Mouse (Mus musculus) adrenal gland, postnatal 36 days (tissue): ENCODE measurements at regions not wholly inside any gene's neighbourhood (a gene's known extent, or its start where the extent isn't known, plus 50 kb on each side); places are given as distances from the start of the nearest gene placed in this dataset.
A peak's percentile ranks its signal among the peaks of the same experiment; 100 is the strongest.

Source experiments
- DNase-seq, 2 experiments: peaks; one replicate each; pipeline ENCODE4 v3.0.0; 2021; ENCODE audit warnings: mixed read lengths in 1 of 2

DNA sequence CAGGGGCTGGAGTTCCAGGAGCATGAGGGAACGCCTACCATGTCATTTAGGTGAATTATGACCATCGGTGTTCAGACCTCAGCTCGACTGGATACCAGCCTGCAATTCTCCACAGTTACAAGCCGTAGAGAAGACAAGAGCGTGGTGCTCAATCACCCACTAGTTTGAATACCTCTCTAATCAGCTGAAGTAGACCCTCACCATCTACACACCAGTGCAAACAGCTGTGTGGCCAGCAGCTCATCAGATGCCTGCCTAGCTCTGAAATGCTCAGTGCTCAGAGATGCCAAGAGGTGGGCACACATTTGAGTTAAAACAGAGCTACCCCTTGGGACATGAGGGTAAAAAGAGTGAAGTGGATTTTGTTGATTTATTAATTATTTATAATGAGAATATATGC is 660.2 kb downstream of the Magi1 start:
- DNase-seq: no peak

DNA sequence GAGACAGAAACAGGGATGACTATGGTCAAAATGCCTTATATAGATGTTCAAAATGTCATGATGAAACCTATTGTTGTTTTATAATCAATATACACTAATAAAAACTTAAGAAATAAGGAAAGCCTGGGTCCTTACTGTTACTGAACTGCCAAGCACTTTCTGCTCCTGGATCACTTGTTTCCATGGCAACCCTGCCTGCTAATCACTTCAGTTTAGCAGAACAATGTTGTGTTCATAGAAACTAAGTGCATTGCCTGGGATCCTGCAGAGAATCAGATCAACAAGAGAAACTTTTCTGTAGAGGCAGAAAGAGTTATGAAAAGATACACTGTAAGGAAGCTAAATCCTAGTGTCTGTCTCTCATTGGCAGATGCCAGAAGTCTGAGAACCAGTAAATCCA is 666.8 kb downstream of the Magi1 start:
- DNase-seq: peak in 1 of 2 experiments; percentile 9

DNA sequence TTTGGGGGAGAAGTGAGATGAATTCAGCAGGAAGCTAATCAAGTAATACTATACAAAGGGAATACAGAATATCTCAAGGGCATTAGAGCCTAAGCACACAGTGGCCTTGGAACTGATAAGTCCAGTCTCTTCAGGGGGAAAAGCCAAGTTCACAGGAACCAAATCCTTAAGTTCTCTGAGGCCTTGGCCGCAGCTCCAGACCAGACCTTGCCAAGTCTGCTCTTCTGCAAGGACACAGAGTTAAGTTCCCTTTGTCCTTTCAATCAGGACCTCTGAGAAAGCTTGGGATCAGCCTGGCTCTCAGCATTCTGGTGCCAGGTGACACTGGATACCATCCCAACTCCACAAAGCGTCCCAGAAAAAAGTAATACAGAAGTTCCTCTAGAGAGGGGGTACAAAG is 657.1 kb upstream of the Adamts9 start:
- peak in 1 of 2 experiments; percentile 22 for DNase-seq

DNA sequence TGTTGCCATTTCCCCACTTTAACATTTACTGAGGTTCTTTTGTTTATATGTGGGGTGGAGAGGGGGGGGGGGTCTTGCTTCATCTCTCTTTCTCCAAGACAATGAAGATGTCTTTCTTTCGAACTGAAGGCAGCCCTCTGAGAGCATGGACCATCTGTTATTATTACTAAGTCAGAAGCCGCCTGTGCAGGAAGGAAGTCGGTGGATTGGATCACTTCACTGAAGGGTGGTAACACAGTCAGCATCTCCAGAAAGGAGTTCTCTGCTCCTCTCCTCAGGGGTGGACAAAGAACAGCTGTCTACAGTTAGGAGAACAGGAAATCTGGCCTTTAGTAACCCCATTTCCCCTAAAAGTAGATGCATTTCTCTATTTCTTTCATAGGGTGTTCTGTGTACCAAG is 656.1 kb upstream of the Adamts9 start:
- DNase-seq: no peak

DNA sequence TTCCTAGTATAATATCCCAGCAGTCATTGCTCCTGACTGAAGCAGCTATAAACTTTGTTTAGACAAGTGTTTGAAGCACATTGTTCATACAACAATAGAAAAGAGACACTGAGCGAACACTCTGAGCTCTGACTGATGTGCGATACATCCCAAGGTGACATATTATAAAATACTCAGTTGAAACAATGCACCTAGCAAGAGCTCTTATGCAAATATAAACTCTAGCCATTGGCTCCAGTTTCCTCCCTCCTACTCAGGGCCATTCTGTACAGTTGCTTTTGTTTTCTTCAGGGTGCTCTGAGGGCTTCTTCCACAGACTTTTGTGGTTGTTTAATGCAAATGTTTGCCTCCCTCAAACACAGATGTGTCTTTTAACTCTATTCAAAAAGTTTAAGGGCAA is 646.6 kb upstream of the Adamts9 start:
- no peak for DNase-seq

DNA sequence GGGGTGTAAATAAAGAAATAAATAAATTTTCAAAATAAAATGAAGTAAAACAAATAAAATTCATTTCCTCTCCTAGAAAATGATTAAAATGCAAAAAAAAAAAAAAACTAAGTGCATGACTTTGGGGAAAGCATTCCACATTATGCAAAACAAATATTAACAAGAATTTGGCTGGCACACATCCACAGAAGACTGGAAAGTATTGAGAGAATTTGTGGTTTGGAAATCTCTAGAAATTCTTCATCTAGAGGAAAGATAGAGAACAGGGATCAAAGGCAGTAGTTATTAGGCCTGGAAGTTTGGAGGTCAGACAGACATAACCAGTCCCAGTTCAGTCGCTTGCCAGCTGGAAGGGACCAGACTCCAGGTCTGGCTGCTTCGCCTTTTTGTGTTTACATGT is 643.6 kb upstream of the Adamts9 start:
- peak; percentile 5 to 22 for DNase-seq

DNA sequence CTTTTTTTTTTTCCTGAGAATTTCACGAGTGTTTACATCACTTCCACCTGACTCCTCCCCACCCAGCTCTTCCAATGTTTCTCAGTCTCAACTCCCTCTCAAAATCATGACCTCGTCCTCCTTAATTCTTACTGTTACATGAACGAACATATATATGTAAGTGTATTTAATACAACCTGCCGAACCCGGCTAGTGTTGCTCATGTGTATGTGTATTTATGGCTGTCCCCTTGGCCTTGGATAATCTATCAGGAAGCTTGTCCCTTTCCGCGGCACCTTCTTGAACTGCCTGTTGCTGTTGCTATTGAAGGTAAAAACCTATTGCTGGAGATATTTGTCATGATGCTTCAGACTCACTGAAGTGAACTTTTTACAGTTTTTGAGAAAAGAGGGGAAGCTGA is 637.8 kb upstream of the Adamts9 start:
- DNase-seq: no peak

DNA sequence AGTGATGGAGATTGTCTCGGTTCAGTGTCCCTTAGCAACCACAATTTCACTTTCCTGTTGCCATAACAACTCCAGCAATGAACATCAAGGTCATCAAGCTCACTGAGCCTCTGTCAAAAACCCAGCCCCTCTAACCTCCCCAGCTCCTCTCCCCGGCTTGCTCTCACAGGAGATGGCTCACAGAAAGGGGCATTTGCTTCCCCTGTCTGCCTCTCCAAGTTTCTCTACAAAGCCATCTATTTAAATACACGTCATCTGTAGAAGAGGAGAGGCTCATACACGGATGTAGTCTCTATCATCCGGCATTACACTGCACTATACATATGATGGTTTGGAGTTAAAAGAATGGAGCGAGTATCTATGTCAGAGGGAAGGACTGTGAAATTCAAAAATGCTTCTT is 637.4 kb upstream of the Adamts9 start:
- DNase-seq: no peak

DNA sequence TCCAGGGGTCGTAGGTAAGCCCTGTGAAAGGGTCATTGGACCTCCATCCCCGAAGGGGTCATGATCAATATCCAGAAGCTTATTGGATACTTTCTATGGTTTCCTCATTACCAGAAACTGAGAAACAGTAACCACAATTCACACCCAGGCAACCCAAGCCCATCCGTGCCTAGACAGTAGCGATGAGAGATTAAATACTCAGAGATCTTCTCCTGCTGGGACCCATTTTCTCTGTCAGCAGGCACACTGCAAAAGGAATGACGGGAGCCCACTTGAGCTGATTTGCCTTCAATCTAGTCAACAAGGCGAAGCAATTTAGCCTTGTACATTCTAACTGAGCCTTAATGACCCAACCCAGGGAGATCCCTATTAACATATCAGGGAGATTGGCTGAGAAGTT is 632.0 kb upstream of the Adamts9 start:
- DNase-seq: no peak

DNA sequence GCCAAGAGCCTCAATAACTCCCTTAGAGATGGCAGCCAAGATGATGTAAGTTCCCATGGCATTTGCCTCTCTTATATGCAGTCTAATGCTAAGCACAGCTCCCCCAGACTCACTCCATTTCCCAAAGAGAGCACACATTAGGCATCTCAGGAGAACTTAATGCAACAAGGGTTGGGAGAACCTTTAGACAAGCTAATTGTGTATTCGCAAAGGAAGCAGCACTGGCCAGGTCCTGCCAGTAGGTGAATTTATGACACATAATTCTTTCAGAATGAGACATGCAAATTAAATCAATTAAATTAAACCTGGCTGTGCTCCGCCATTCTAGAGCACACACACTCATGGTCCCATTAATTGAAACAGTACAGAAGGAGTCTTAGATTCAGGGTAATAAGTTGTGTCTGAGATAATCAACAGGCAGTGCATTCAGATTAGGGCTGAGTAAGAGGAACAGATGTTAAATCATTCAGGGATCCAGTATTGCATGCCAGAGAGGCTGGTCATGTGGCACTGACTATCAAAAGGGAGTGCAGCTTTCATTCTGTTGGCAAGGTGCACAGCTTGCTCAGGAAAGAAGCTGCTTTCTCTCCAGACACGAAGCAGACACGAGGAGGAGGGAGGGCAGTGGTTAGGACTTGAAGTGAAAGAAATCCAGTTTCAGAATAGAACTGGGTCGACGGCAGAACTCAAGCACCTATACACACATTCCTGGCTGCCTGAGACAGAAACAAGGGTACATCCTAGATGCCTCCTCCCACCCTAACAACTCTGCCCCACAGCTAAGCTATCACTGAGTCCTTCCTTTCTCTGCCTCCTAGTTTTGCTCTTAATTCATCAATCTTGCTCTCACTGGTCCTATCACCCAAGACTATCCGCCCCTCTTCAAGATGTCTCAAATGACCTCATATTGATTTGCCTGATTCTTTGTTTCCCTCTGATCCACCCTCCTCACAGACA is 630.7 kb upstream of the Adamts9 start:
- DNase-seq: peak; percentile 30 to 31

DNA sequence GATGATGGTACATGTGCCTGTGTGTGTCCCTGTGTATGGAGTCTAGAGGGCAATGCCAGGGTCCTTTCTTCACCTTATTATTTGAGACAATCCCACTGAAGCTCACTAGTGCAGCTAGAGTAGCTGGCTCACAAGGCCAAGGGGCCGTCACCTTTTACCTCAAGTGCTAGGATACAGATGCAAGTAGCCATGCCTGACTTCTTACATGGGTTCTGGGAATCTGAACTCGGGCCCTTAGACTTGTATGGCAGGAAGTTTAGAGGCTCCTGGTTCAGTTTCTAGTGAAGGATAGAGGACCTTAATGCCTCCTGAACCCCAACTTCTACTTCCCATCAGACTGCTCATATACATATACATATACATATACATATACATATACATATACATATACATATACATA is 626.6 kb upstream of the Adamts9 start:
- no peak for DNase-seq

DNA sequence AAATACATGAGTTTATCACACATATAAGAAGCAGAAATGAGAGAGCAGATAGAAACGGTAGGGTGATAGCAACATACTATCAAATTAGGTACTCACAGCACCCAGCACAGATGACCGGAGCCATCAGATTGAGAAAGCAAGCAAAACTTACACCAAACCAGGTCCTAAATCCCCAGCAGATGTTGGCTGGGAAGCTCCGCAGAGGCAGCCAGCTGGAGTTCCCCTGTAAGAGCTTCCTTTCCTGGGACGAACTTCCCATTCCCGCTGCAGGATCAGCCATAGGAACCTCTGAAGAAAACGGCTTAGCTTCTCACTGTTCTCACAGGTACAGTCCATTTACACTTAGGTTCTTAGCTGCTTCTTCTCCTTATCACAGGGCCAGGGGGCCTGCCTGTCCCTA is 625.9 kb upstream of the Adamts9 start:
- DNase-seq: no peak

DNA sequence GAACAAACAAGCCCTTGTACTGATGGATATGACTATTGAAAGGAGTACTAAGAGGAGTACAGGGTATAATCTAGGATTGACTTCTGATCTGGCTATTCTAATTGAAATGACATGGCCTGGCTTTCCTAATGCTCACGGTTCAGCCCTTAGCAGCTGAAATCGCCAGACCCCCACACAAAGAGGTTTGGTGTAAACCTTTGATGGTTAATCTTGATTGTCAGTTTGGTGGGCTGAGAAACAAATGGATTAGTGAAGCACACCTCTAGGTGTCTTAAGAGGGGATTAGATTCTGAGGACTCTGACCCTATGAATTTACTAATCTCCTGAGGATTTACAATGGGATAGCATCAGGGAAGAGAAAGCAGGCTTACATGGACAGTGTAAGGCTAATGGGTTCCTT is 623.4 kb upstream of the Adamts9 start:
- no peak for DNase-seq

DNA sequence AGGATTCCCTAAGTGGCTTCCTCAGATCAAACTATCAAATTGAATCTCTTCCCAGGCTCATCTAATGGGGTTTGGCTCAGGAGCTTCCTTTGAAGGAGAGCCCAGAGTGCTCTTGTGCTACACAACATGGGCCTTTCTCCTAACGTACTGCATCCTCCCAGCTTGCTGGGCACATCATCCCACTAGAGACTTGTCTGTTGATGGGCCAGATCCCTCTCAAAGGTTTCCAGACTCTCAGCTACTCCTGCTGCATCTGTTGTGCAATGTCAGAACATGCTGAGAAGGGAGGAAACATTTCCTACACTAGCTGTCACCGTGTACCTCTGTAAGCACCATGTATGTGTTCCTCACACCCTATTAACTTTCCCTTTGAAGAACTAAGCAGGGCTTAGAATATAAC is 605.0 kb upstream of the Adamts9 start:
- DNase-seq: no peak

DNA sequence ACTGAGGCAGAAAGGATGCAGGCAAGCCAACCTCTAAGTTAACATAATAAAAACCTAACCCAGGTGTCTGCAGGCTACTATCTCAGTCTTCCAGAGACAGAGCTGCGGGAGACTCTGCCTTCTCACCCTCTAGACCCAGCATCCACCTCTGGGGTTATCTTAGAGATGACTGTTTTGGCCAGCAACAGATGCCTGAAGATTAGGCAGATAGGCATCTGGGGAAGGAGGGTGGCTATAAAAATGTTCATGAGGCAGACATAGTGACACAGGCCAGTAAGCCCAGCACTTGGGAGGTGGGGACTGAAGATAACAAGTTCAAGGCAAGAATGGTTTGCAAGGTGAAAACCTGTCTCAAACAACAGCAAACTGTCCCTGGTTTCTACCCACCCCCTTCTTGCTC is 601.0 kb upstream of the Adamts9 start:
- DNase-seq: no peak

DNA sequence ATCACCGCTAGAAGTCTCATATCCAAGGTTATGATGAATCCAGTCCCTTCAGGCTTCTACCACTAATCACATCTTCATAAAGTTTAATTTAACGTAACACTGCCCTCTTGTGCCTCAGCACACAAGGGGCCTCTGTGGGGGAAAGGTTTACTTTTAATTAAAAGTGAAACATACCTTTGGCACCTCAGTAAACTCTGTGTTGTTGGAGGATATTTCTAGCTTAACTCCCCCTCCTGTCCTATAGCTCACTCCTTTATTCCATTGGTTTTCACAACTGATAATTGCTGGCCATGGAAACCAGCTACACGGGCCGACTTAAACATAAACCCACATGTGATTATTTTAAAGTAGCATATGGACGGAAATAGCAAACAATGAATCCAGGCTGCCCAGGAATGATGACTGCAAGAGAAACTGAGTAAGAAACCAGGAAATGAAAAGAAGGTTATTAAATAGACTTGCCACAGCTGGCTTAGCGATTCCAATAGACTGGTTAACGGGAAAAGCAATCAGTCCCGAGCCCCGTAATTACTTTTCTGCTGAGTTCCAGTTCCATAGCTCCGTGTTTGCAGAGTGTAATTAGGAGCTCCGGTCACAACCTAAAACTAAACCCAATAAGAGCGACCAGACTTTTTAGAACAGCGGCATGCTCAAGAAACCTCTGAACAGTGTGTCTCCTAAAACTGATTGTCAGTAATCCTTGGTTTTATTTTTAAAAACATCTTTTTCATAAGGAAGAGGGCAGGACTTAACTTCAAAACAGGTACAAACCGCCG is 600.2 kb upstream of the Adamts9 start:
- DNase-seq: peak in 1 of 2 experiments; percentile 12

DNA sequence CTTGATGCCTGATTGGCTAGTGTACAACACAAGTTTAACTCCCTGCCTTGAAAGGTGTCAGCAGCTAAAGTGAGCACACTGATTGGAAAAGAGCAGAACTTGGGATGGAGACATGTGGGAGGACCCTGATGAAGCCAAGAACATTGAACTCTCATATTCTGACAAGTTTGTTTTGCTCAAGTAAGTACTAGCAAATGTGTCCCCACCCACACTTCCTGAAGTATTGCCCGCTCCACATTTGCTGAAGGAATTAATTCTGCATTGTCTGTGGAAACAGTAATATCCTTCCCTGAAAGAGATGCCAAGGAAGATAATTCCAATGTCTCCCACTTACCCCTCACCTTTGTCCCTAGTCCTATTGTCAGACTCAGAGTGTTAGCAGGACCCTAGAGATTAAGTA is 596.3 kb upstream of the Adamts9 start:
- DNase-seq: no peak

DNA sequence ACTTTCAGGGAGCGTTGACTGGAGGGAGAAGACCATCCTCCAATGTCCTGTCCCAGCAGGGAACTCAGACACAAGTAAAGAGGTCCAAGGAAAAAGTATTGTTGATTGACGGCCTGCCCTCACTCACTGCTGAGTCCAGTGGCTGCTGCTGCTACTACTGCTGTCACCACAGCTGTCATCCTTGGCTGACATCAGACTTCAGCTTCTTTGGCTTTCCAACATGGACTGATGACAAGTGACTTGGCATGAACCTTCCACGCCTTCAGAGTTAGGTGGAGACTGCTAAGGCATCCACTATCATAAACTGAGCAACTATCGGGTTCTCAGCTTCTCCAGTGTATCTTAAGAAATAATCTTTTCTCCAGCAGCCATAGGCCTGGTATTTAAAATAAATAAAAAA is 595.9 kb upstream of the Adamts9 start:
- DNase-seq: no peak

DNA sequence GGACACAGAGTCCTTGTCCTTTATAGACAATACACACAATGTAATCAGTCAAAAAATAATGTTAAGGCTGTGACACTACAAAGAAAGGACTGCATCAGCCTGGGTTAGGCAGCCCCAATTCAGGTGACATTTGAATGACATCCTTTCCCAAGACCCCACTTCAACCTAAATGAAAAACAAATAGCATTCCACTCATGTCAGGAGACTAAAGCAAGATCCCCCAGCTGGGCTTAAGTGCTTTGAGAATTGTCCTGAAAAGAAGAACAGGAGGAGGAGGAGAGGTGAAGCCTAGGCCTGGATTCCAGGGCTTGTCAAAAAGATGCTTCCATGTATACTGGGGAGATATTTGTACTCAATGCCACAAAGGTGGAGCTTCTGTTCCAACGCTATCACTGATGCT is 594.7 kb upstream of the Adamts9 start:
- DNase-seq: no peak

DNA sequence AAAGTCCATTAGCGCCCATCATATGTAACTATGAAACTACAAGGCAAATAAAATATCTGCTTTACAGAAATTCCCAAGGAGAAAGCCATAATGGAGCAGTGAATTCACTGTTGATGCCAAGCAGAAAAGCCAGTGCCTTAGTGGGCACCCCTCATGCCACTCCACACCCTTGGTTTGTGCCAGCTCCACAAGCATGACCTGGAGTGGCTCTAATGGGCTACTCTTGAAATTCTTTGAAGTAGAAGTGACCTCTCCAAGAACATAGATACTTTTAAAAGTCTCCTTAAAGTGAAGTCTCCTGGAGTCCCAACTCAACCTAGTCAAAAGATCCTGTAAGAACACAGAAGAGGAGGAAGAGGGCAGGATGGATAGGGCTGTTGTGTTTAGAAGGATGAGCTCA is 593.8 kb upstream of the Adamts9 start:
- no peak for DNase-seq

DNA sequence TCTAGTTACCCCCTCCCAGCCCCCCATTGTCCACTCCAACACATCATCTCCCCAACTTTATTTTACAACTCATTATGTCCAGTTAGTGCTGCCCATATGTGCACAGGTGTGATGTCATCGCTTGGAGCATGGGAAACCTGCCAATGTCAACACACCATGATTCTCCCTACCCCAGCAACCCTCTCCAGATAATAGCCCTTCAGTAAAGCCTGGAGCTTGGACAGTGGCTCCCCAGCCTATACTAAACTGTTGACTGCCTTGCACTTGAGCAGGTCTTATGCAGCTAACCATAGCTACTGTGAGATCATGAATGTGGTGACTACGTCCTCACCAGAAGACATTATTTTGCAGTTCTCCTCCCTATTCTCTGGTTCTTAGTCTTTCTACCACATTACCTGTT is 570.5 kb upstream of the Adamts9 start:
- no peak for DNase-seq

DNA sequence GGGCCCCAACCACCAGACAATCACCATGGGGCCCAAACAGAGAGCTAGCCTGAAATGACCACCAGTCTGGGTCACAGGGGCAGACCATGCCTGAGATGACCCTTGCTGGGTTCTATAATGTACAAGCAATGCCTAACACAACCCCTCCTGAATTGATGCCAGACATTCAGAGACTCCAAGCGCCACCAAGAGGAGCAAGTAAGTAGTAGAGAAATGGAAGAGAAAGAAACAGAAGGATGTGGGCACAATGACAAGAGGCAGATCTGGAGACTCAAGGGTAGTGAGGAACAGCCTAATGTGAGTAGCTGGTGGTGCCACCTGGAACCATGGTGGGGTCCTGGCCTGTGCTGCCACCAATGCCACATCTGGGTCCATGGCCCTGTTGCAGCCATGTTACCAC is 566.6 kb upstream of the Adamts9 start:
- DNase-seq: no peak

DNA sequence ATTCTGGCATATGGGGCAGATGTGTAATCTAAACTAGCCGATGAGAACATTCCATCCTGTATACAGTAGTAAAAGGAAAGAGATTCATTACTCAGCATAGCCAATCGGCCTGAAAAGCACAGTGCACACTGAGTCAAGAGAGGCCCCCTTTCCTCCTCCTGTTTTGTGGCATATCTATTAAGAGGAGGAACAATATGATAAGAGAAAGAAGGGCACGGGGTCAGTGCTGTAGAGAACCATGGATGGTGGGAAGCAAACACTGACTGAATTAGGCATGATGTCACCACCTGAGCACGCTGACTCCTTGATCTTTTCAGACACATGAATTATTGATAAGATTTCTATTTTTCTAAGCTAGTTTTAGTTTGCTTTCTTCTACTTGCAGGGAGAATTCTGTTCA is 554.5 kb upstream of the Adamts9 start:
- no peak for DNase-seq
